Mouse (Mus musculus): ENCODE measurements at regions not wholly inside any gene's neighbourhood (a gene's known extent, or its start where the extent isn't known, plus 50 kb on each side); places are given as distances from the start of the nearest gene placed in this dataset.

DNA sequence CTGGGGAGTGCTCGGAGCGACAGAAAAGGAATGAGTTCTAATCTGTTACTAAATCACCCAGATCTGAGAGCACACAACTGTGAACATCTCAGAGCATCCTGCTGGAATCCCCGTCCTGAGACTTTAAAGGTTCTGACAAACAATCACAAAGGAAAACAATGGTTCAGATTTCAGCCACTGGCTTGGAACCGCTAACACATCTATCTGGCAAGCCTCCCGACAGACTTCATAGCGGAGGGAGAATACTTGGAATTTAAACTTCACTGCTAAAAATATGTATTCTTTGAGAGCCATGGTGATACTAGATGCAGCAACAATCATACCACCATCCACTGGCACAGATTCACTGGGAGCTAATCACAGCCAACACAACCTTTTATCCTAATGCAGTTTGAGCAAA lies 615.2 kb downstream of the Insc start:
- TF ChIP-seq SMC3 (IDR thresholded peaks at IDR 0.05; ENCODE audit: low read depth, low read length) (no peak), JUN (IDR thresholded peaks at IDR 0.05; ENCODE audit: insufficient read depth, low read depth, low read length) (no peak), MAZ (IDR thresholded peaks at IDR 0.05; ENCODE audit: low read depth, low read length) (no peak), CTCF (conservative IDR thresholded peaks at IDR 0.05 in 1 of 2, IDR thresholded peaks at IDR 0.05 in 1 of 2; ENCODE audit: low read depth in 2 of 2, low read length in 2 of 2) (no peak), MXI1 (IDR thresholded peaks at IDR 0.05; ENCODE audit: low read depth, low read length) (no peak), GABPA (IDR thresholded peaks at IDR 0.05; ENCODE audit: insufficient replicate concordance, low read depth, low read length) (no peak), MAFK (IDR thresholded peaks at IDR 0.05; ENCODE audit: insufficient replicate concordance, low read length) (no peak), EP300 (IDR thresholded peaks at IDR 0.05; ENCODE audit: low read length) (no peak), ZNF384 (IDR thresholded peaks at IDR 0.05; ENCODE audit: low read depth, low read length) (no peak), POLR2A (IDR thresholded peaks at IDR 0.05; ENCODE audit: low read depth, low read length) (no peak), USF1 (IDR thresholded peaks at IDR 0.05; ENCODE audit: low read depth, low read length) (no peak), TCF12 (IDR thresholded peaks at IDR 0.05; ENCODE audit: low read depth, low read length) (no peak)

Data from CH12.LX (cell line).